Mouse (Mus musculus) right cerebral cortex, adult 2 months (tissue): ENCODE measurements around the gene Zdhhc8.
"Not testable (repeated sequence)": the region's sequence is repeated elsewhere in the genome, so short reads cannot be mapped to it uniquely, and the experiment has no call there.

ENCODE experiments used
- DNase-seq, 2 experiments: peaks; one replicate each; pipeline ENCODE4 v3.0.0; 2021 to 2022; ENCODE audit warnings: low spot score in 2 of 2

Gene Zdhhc8

GRCm38 (mm10) chr16:18197881-18198280 lies 37.1 kb downstream of the Zdhhc8 start:
- DNase-seq: no peak

- not testable (repeated sequence) for DNase-seq
Observed at GRCm38 (mm10) chr16:18195561-18195960, 39.4 kb downstream of the Zdhhc8 start.

DNA sequence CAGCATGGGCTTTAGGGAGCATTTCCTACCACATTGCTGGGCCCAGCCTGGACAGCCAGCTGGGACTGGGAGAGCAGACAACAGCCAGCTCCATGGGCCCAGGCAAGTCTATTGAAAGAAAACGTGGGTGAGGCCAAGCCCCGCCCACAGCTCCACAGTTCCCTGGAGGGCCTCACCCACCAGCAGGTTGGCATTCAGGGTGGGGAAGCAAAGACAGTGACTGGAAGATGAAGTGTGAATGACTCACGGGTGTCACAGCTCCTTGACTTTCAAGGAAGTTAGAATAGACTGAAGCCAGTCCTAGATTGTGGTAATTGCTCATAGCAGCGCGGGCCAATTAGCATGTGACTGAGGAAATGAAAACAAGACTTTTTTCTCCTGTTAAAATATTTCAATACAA lies 39.9 kb downstream of the Zdhhc8 start:
- DNase-seq: peak; percentile 81 to 86

DNA sequence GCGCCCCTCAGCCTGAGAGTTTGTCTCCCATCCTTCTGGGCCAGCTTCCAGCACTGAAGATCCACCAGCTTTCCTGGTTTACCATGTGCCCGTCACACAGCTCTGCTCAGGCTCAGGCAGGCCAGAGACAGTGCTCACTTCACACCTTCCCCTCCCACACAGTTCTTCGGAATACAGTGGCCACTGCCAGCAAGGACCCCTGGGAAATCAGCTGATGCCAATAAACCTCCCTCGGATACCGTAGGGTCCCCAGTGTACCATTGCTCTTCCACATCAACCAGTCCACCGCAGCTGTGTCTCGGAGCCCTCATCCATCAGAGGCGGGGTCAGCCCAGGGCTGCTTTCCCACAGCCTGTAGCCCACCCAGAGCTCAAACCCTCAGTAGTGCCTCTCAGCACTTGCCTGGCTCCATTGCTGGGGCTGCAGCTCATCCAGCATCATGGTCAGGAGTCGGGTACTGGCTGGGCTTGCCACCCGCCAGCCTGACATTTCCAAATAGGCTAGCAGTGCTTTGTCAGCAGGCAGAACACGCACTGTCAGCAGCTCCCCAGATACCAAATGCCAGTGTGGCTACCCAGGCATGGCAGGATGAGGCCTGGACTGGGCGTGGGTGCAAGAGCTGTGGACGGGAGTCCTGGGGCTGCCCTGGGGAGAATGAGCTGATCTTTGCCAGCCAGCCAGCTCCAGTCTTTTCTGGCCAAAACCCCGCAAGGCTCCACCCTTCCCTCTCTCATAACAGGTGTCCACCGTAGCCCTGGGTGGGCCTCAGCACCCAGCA lies 40.5 kb downstream of the Zdhhc8 start:
- no peak for DNase-seq

DNA sequence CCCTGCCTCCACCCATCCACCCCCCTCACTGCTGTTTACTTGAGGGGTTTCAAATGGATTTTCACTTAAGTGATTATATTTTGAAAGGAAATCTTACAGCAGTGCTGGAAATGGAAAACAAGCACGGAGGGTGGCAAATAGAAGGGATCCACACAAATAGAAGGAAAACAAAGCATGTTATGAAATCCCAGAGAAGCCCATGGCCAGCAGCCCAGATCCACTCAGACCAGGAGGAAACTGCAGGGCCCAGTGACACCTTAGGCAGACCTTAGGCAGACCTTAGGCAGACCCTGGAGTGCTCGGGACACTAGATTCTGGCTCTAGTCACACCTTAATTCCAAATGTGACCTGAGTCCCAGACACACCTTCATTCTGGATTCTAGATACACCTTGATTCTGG lies 43.9 kb downstream of the Zdhhc8 start:
- no peak for DNase-seq

- DNase-seq: no peak
Observed at GRCm38 (mm10) chr16:18187221-18187620, 47.7 kb downstream of the Zdhhc8 start.

- DNase-seq: no peak
Observed at GRCm38 (mm10) chr16:18186798-18187197, 48.1 kb downstream of the Zdhhc8 start.

DNA sequence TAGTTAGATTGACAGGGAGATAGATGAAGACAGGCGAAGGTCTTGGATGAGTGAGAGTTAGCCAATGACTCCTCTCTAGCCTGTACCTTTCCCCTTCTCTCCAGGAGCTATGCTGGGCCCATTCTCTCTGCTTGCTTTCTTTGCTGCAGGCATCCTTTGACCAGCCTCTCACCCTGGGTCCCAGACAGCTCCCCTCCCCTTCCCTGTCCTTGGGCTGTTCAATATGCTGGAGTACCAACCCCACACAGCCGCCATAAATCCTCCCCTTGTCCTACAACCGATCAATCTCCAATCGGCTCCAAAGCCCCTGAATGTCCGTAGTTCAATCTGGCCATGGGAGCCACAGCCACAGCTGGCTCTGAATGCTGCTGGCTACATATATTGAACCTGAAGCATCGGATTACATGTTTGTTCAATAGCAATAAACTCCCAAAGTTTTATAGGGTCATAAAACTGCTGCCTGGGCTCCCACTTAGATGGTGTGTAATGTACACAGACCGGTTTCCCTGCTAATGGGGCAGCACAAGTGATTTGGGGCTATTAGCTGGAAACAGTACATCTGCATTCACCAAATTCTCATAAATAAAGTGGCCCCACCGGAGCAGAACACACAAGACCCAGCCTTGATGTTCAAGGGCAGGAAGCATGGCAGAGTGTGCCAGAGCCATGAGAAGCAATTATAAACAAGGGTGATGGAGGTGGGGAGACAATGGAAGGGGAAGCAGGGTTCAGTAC lies 49.1 kb downstream of the Zdhhc8 start:
- no peak for DNase-seq

DNA sequence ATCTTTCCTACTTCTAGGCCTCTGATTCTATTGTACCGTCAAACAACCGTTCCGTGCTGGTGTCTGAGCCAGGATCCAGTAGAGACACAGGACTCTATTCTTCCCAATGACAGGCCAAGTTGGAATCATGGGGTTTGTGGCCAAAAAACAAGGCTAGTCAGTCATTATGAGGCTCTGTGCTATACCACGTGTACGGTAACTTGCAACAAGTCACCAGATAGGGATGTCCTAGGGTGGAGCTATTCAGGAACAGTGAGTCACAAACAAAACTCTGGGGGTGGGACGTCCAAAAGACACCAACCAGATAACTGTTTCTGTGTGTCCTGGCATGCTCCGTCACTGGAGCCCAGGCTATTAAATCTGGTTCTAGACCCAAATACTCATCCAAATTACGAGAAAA lies 52.2 kb downstream of the Zdhhc8 start:
- no peak for DNase-seq

GRCm38 (mm10) chr16:18181398-18181797 lies 53.5 kb downstream of the Zdhhc8 start:
- DNase-seq: no peak

- no peak for DNase-seq
Observed at GRCm38 (mm10) chr16:18179591-18179990, 55.3 kb downstream of the Zdhhc8 start.

GRCm38 (mm10) chr16:18176758-18177157 lies 58.2 kb downstream of the Zdhhc8 start:
- no peak for DNase-seq

DNA sequence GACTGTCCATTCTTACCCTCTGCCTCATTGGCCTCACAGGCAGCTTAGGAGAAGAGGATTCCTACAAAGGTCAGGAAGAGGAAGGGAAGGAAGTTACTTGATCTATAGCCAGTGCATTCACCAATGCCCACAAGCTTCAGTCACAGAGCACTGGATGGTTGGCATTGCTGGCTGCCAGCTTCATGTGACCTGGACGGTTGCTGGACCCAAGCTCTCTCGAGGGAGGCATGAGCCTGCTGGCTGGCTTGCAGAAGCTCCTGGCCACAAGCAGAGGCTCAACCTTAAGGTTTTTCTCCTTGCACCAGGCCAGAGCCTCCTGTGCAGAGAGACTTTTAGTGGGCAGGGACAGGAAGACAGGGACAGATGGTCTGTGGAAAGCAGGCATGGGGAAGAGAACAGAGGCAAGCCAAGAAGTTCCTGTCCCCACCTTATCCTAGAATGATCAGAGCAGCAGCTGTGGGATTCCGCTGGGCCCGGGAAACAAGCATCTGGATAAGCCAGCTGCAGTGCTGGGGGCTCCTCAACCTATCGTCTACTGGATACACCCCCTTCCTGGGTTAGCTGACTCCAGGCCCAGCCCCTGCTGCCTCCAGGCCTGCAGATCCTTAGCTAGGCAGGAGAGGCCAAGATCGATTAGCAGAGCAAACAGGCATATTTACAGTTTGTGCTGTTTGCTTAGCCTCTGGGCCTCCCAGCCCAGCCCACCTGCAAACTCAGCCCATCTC lies 59.0 kb downstream of the Zdhhc8 start:
- DNase-seq: no peak

DNA sequence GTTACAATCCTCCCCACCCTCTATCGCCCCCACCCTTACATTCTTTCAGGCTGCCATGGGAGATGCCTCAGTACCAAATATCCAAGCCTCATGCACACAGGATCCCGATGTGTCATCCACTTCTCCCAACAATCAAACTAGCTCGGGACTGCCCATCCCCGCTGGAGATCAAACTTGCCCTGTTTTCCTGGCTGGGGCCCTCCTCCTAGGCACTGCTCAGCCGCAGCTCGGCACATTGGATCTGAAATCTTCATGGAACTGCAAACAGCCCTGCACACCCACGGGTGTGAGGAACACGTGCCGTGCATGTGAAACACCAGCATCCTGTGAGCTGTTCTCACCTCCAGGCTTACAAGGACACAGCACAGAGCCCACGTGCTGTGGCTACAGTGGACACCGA lies 61.1 kb downstream of the Zdhhc8 start:
- DNase-seq: peak; percentile 75 to 79

DNA sequence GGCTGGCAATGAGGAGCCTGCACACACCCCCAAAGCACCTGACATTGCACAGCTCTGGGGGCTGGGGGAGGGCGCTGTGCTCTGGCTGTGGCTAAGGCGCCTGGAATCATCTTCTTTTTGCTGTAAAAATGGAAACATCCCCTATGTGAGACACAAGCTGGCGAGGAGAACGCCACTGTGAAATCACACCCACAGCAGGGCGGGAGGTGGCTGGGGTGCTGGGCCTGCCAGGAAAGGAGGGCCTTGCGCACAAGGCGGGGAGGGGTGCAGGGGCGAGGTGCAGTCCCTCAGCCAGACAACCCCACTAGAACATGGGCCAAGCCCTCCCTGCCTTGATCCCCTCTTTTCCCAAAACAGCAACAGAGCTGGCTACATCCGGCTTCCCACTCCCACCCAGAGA lies 61.7 kb downstream of the Zdhhc8 start:
- DNase-seq: peak; percentile 79 to 84

DNA sequence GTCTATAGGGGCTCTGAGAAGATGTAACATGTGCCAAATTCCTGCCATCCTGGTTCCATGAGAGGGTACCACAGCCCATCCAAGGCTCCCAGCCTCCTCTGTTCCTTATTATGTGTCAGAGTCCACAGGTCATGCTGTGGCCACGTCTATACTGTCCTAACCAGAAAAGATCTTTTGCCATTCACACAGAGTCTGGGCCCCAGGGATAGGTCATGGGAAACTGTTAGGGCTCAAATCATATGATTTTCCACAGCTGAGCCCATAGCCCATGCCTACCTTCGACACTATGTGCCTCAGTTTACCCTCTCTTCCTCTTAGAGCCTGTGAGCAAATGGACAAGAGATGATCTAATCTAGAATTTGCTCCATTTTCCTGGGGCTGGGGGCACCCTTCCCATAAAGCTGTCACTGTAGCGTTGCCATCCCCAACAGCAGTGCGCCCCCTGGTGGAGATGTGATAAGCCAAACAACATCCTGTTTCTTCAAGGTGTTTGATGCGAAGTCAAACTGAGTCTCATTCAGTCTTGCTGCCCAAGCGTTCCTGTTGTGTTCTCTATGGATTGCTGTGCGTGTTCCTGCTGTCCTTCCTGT lies 62.6 kb downstream of the Zdhhc8 start:
- peak; percentile 86 to 91 for DNase-seq
